In genomic region chr5:44784591-44784990, GRCm38 (mm10) we compare ENCODE assay signal across 28 mouse cellular contexts. TPM values are rescaled to one million over a fixed set of nuclear protein-coding genes. Genes with fewer than 3 reads are reported as not detected.
A peak's percentile ranks its signal among the peaks of the same experiment; 100 is the strongest.
DNase-seq lines count a peak whose midpoint lies in the region; ATAC-seq and TF ChIP-seq lines count a peak whose summit lies in the region.
"Had no signal": no experiment of that assay in that cellular context is flagged by ENCODE, and none has a peak within 500 bp of the region (broad histone marks: within the 10 kb centered on the region; RNA-seq: fewer than 3 reads in every experiment).

No protein-coding gene starts in this region.

- no peaks in the 10 kb centered on the region for H3K36me3 ChIP-seq in heart, embryonic 13.5 days
- no peaks in the 10 kb centered on the region for H3K36me3 ChIP-seq in liver, adult 2 months (ENCODE audit: control insufficient read depth, insufficient read depth, low read length)
- H3K36me3 ChIP-seq in liver, embryonic 11.5 days (ENCODE audit: control insufficient read depth, insufficient read depth, low read length), result no peaks in the 10 kb centered on the region
- no peaks in the 10 kb centered on the region for H3K36me3 ChIP-seq in stomach, embryonic 16.5 days (ENCODE audit: control insufficient read depth, insufficient read depth, low read length)
- H3K36me3 ChIP-seq in stomach, postnatal 0 days (ENCODE audit: control insufficient read depth, insufficient read depth, low read length), result no peaks in the 10 kb centered on the region
- H3K36me3 ChIP-seq: embryonic facial prominence, embryonic 10.5 days; embryonic facial prominence, embryonic 15.5 days; forebrain, embryonic 12.5 days; hindbrain, embryonic 10.5 days; hindbrain, embryonic 15.5 days; kidney, embryonic 15.5 days; midbrain, embryonic 15.5 days; neural tube, embryonic 12.5 days had no signal

- 62% methylated on average over 3 of the region's 3 CpGs for WGBS in heart, embryonic 13.5 days
- 69% methylated on average over 3 of the region's 3 CpGs for WGBS in liver, adult 2 months
- 66% methylated on average over 3 of the region's 3 CpGs for WGBS in liver, embryonic 11.5 days
- WGBS in stomach, embryonic 16.5 days, result 65% methylated on average over 3 of the region's 3 CpGs
- WGBS in stomach, postnatal 0 days, result 71% methylated on average over 3 of the region's 3 CpGs

- H3K27me3 ChIP-seq in heart, embryonic 13.5 days (replicated peaks), result no peaks in the 10 kb centered on the region
- no peaks in the 10 kb centered on the region for H3K27me3 ChIP-seq in liver, adult 2 months (ENCODE audit: control insufficient read depth, insufficient read depth, low read length)
- no peaks in the 10 kb centered on the region for H3K27me3 ChIP-seq in liver, embryonic 11.5 days (replicated peaks; ENCODE audit: control insufficient read depth, insufficient read depth, low read length)
- H3K27me3 ChIP-seq in stomach, embryonic 16.5 days (ENCODE audit: control insufficient read depth, insufficient read depth, low read length), result no peaks in the 10 kb centered on the region
- H3K27me3 ChIP-seq in stomach, postnatal 0 days (ENCODE audit: control insufficient read depth, insufficient read depth, low read length), result no peaks in the 10 kb centered on the region
- H3K27me3 ChIP-seq: CH12.LX; embryonic facial prominence, embryonic 15.5 days; forebrain, embryonic 12.5 days; hindbrain, embryonic 15.5 days; kidney, embryonic 15.5 days; midbrain, embryonic 15.5 days; neural tube, embryonic 12.5 days had no signal

- no peak for TF ChIP-seq EP300 in stomach, postnatal 0 days (optimal IDR thresholded peaks at IDR 0.05)

- no peaks in the 10 kb centered on the region for H3K79me2 ChIP-seq in liver, adult 2 months (ENCODE audit: control insufficient read depth, insufficient read depth, low read length)

- TF ChIP-seq CTCF in liver, adult 2 months (IDR thresholded peaks at IDR 0.05; ENCODE audit: low read depth, low read length), result no peak
- TF ChIP-seq CTCF in stomach, postnatal 0 days (IDR thresholded peaks at IDR 0.05; ENCODE audit: low read depth), result no peak

- no peak overlapping the region for H3K4me2 ChIP-seq in heart, embryonic 13.5 days
- H3K4me2 ChIP-seq in liver, embryonic 11.5 days, result no peak overlapping the region
- H3K4me2 ChIP-seq in stomach, embryonic 16.5 days (ENCODE audit: low read depth, low read length), result no peak overlapping the region
- H3K4me2 ChIP-seq in stomach, postnatal 0 days (replicated peaks; ENCODE audit: low read depth), result no peak overlapping the region
- H3K4me2 ChIP-seq: embryonic facial prominence, embryonic 15.5 days; forebrain, embryonic 12.5 days; hindbrain, embryonic 15.5 days; kidney, embryonic 15.5 days; midbrain, embryonic 15.5 days; neural tube, embryonic 12.5 days had no signal

- H3K27ac ChIP-seq in heart, embryonic 13.5 days (replicated peaks), result peak overlapping the region; percentile 24; the same call in 1 of the 2 replicates
- 0 out of 2 replicates have a peak overlapping the region, but pooled peaks have one; percentile 7 for H3K27ac ChIP-seq in liver, adult 2 months (replicated peaks; ENCODE audit: insufficient read depth, low read depth, low read length)
- H3K27ac ChIP-seq in liver, embryonic 11.5 days (ENCODE audit: low read depth, low read length), result no peak overlapping the region
- 0 out of 2 replicates have a peak overlapping the region, but pooled peaks have one; percentile 18 for H3K27ac ChIP-seq in stomach, embryonic 16.5 days (ENCODE audit: low read length)
- no peak overlapping the region for H3K27ac ChIP-seq in stomach, postnatal 0 days (replicated peaks)
- H3K27ac ChIP-seq: embryonic facial prominence, embryonic 10.5 days; embryonic facial prominence, embryonic 15.5 days; forebrain, embryonic 12.5 days; hindbrain, embryonic 10.5 days; hindbrain, embryonic 15.5 days; midbrain, embryonic 15.5 days; neural tube, embryonic 12.5 days had no signal

- H3K9me3 ChIP-seq in heart, embryonic 13.5 days, result no peaks in the 10 kb centered on the region
- H3K9me3 ChIP-seq in liver, embryonic 11.5 days (ENCODE audit: control insufficient read depth, low read length), result no peaks in the 10 kb centered on the region
- H3K9me3 ChIP-seq in stomach, embryonic 16.5 days (replicated peaks; ENCODE audit: control insufficient read depth, low read length), result no peaks in the 10 kb centered on the region
- no peaks in the 10 kb centered on the region for H3K9me3 ChIP-seq in stomach, postnatal 0 days (ENCODE audit: control insufficient read depth, low read length)
- H3K9me3 ChIP-seq: embryonic facial prominence, embryonic 10.5 days; embryonic facial prominence, embryonic 15.5 days; forebrain, embryonic 12.5 days; hindbrain, embryonic 10.5 days; hindbrain, embryonic 15.5 days; kidney, embryonic 15.5 days; midbrain, embryonic 15.5 days; neural tube, embryonic 12.5 days had no signal

- ATAC-seq in heart, embryonic 13.5 days (ENCODE audit: extremely low read depth, insufficient number of reproducible peaks, low FRiP score, low TSS enrichment), result no peak
- ATAC-seq in liver, embryonic 11.5 days (replicated peaks; ENCODE audit: low FRiP score), result no peak
- no peak for ATAC-seq in stomach, embryonic 16.5 days (ENCODE audit: insufficient read depth, low FRiP score)
- no peak for ATAC-seq in stomach, postnatal 0 days (ENCODE audit: low FRiP score, low TSS enrichment)
- ATAC-seq: activated CD4-positive, CD25-positive, alpha-beta regulatory T cell, adult 4 months; forebrain, postnatal 0 days; inflammation-experienced regulatory T-cells, adult 6 months; lung, postnatal 0 days; midbrain, embryonic 15.5 days had no signal

- intact Hi-C loops in heart, postnatal 10 days (cut with DNase I), result no loop called here

- H3K9ac ChIP-seq in heart, embryonic 13.5 days, result no peak overlapping the region
- H3K9ac ChIP-seq in liver, adult 2 months (ENCODE audit: low read depth, low read length), result no peak overlapping the region
- H3K9ac ChIP-seq in liver, embryonic 11.5 days (ENCODE audit: low read depth, low read length), result no peak overlapping the region
- no peak overlapping the region for H3K9ac ChIP-seq in stomach, embryonic 16.5 days (ENCODE audit: low read length)
- no peak overlapping the region for H3K9ac ChIP-seq in stomach, postnatal 0 days (ENCODE audit: low read length)
- H3K9ac ChIP-seq: embryonic facial prominence, embryonic 15.5 days; forebrain, embryonic 12.5 days; forebrain, postnatal 0 days; hindbrain, embryonic 15.5 days; kidney, embryonic 15.5 days; midbrain, embryonic 15.5 days; neural tube, embryonic 12.5 days had no signal

- no peak for DNase-seq in heart, postnatal 10 days
- no peak for DNase-seq in liver, adult 2 months (ENCODE audit: extremely low read depth, low read depth, low spot score)
- no peak for DNase-seq in liver, embryonic 11.5 days (ENCODE audit: low spot score)
- DNase-seq in stomach, postnatal 0 days (ENCODE audit: low spot score), result no peak
- DNase-seq: adrenal gland, adult 2 months; cerebellum, adult 8-10 months; cerebellum, postnatal 25 days; forebrain, postnatal 0 days; gastrocnemius, postnatal 36 days; heart, postnatal 14 days; kidney, adult 11 months; kidney, postnatal 36 days; liver had no signal

- no peak overlapping the region for H3K4me3 ChIP-seq in heart, embryonic 13.5 days
- H3K4me3 ChIP-seq in liver, adult 2 months (ENCODE audit: insufficient read depth, low read depth, low read length), result no peak overlapping the region
- H3K4me3 ChIP-seq in liver, embryonic 11.5 days (ENCODE audit: low read depth, low read length), result no peak overlapping the region
- H3K4me3 ChIP-seq in stomach, embryonic 16.5 days (replicated peaks; ENCODE audit: low read length), result no peak overlapping the region
- no peak overlapping the region for H3K4me3 ChIP-seq in stomach, postnatal 0 days (ENCODE audit: low read depth, low read length)
- H3K4me3 ChIP-seq: embryonic facial prominence, embryonic 10.5 days; embryonic facial prominence, embryonic 15.5 days; forebrain, embryonic 12.5 days; hindbrain, embryonic 10.5 days; hindbrain, embryonic 15.5 days; kidney, embryonic 15.5 days; midbrain, embryonic 15.5 days; neural tube, embryonic 12.5 days had no signal

- TF ChIP-seq POLR2A in liver, adult 2 months (IDR thresholded peaks at IDR 0.05; ENCODE audit: extremely low read depth, insufficient read depth, low read length), result no peak

- H3K4me1 ChIP-seq in heart, embryonic 13.5 days, result no peaks in the 10 kb centered on the region; the same call in 1 of the 2 replicates
- H3K4me1 ChIP-seq in liver, adult 2 months (ENCODE audit: control insufficient read depth, insufficient read depth, low read length), result no peaks in the 10 kb centered on the region
- H3K4me1 ChIP-seq in liver, embryonic 11.5 days (replicated peaks; ENCODE audit: control insufficient read depth, insufficient read depth, low read length), result no peaks in the 10 kb centered on the region
- peaks cover 14% of the 10 kb centered on the region; the same call in 1 of the 2 replicates for H3K4me1 ChIP-seq in stomach, embryonic 16.5 days (ENCODE audit: control insufficient read depth, insufficient read depth, low read length)
- 0 out of 2 replicates have a peak, but pooled peaks cover 3% of the 10 kb centered on the region for H3K4me1 ChIP-seq in stomach, postnatal 0 days (replicated peaks; ENCODE audit: control insufficient read depth, insufficient read depth)
- H3K4me1 ChIP-seq: embryonic facial prominence, embryonic 15.5 days; forebrain, embryonic 12.5 days; hindbrain, embryonic 10.5 days; hindbrain, embryonic 15.5 days; midbrain, embryonic 15.5 days had no signal

RNA-seq across cellular contexts. Expression of gene Ldb2, which starts 14.9 kb away (rescaled TPM):
- 14.5 and 15.6 TPM in 2 replicates for polyA plus RNA-seq in heart, embryonic 13.5 days (2015; fragmentation: Nextera tagmentation; extraction: Ambion mirVana)
- 10 to 100 TPM; 17.2 to 19.0 TPM for total RNA-seq in heart, postnatal 10 days (2021)
- total RNA-seq in liver, adult 2 months (2014; rRNA removed), result 5.6 and 12.2 TPM in 2 replicates
- polyA plus RNA-seq in liver, adult 2 months (2012; rRNA removed), result 6.4 and 6.5 TPM in 2 replicates
- 12.6 and 13.1 TPM in 2 replicates for polyA plus RNA-seq in liver, embryonic 11.5 days (2014; fragmentation: Nextera tagmentation; extraction: Ambion mirVana)
- 38.5 and 44.1 TPM in 2 replicates for polyA plus RNA-seq in stomach, embryonic 16.5 days (2015; fragmentation: Nextera tagmentation; extraction: Ambion mirVana)
- 14.4 and 15.8 TPM in 2 replicates for polyA plus RNA-seq in stomach, postnatal 0 days (2015; fragmentation: Nextera tagmentation; extraction: Ambion mirVana)
- total RNA-seq: CH12.LX had no signal
- polyA plus RNA-seq: activated CD4-positive, CD25-positive, alpha-beta regulatory T cell, adult 4 months; C2C12; inflammation-experienced regulatory T-cells, adult 6 months had no signal

Comparison
In these comparisons a context has a peak if more than half of its experiments do, and no peak if none do; other contexts are left out.
1. H3K27ac ChIP-seq: peak in heart, embryonic 13.5 days (single experiment), liver, adult 2 months (single experiment) and stomach, embryonic 16.5 days (single experiment); none in liver, embryonic 11.5 days (single experiment) and stomach, postnatal 0 days (single experiment).